Mouse (Mus musculus) cerebellum, postnatal 25 days (tissue): ENCODE measurements at regions not wholly inside any gene's neighbourhood (a gene's known extent, or its start where the extent isn't known, plus 50 kb on each side); places are given as distances from the start of the nearest gene placed in this dataset.

Experiments used
- DNase-seq, 2 experiments: peaks; one replicate each; pipeline ENCODE4 v3.0.0; 2021; ENCODE audit warnings: mixed read lengths in 2 of 2

DNA sequence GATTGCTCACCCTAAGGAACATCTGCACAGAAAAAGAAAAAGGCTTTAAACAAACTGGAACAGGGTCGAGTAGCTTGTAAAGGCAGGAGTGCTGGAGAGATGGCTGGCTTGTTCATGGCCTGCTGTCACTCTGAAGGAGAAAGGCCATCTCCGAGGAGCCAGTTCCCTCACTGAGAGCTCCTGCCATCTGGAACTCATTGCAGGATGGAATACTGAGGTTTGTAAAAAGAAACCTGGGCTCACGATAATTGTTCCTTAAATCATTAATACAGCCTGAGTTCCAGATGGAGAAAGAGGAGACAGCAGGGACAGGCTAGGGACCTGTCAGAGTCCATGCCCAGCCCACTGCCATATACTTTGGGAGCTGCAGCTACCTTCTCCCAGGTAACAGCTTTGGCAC is 100.8 kb upstream of the Gm12830 start:
- no peak for DNase-seq

DNA sequence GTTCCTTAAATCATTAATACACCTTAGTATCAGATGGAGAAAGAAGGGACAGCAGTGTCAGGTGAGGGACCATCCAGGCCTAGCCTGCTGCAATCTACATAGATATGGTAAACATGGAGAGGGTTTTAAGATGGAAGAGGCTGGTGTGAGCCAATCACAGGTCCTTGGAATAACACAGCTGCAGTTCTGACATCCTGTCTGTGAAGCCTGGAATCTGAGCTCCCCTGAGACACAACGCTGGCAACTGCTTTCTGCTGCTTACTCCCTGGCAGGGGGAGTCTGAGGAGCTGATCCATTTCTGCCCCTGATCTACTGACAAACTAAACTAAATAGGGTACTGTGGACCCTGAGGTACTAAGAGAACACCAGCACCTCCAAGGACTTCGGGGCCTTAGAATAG is 100.1 kb upstream of the Gm12830 start:
- DNase-seq, result no peak

DNA sequence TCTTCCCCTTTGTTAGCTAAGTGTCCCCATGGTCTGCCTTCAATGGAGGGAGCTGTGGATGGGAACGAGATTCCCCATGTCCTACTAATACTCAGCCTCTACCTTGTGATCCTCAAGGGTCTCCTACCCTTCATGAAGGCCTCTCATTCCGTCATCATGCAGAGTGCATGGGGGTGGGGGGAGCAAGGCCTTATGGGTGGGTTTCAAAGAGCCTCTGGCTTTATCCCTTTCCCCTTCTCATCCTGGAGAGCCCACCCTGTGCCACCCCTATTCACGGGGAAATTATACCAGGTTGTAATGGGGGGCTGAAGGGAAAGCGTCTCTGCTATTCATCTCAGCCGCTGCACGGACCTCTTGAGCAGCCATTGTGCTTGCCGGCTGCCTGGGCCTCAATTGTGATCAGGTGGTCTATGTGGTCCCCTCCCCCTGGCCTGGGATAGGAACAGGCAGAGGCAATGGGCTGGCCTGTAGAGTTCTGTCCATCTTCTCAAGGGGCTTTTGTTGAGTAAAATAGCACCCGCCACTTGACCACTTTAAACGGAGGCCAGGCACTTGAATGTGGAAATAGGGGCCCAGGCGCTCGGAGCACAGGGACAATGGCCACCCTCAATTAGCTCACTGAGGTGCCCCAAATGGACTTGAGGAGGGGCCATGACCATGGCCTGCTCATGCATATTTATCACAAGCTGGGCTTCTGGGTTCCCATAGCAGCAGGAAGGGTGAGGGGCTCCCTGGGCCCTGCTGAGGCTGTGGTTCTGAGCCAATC is 93.1 kb upstream of the Gm12830 start:
- DNase-seq, result no peak

DNA sequence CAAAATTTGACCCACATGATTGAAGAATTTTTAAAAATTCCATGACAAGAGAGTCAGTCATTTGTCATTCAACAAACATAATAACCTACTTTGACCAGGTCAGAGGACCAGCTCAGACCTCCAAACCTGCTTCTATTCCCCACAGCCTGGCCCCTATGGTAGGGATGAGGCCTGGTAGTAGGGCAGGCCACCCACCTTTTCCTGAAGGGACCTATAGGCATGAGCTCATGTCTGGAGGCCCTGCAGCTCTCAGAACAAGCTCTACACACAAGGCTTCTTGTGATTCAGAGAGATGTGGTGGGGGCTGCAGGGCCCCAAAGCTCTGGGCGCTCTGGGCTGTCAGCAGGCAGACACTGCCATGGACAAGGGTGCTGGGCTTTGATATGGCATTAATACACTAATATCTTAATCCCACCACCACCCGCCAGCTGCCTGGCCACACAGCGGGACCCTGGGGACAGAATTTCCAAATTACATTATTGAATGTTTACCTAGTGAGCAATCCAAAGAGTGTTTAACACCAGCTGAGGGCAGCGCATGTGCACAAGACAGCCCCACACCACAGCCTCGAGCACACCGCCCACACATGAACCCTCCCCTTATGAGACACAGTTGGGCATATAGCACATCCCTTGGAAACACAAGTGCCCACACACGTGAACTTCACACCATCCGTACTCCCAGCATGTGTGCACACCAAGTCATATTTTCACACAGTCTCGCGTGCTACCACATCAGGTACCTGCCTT is 88.1 kb upstream of the Gm12830 start:
- DNase-seq, result no peak

DNA sequence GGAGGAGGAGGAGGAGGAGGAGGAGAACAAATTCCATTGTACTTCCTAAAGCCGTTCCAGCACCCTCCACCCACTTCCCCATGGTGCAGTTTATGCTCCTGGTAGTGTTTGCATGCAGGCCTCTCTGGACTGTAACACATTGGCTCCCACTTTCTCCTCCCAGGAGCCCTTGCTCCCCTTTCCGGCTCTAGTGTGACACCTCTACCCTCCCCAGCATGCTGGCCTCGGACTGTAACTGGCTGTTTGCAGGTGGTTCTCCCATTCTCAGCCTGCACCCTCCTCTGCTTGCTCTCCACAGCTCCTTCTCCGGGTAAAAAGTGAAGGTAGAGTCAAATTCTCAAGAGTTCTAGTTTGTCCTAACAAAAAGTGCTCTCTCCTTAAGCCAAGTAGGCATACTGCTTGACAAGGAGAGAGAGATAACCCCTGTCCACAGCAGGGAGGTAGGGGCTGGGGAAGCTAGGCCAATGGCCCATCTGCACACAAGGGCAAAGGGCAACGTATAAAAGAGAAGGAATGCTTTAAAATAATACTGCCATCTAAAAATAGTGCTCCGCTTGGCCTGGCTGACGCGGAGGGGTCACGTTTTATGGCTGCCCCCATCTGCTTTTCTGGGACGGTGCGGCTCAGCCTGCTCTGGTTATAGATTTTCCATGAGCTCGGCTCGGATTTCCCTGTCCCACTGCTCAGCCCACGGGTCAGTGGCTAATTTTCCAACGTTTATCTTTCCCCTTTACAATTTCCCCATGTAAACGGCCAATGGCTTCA is 82.4 kb upstream of the Gm12830 start:
- no peak for DNase-seq

DNA sequence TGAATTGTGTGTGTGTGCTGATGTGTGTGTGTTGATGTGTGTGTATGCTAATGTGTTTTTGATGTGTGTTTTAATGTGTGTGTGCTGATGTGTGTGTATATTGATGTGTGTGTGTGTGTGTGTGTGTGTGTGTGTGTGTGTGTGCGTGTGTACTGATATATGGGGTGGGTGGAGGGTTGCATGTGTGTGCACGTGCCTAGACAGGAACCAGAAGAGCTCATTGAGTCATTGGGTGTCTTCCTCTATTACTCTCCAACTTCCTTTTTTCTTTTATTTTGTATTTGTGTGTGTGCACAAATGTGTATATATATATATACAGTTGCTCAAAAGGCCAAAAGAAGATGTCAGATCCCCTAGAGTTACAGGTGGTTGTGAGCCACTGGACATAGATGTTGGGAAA is 73.4 kb upstream of the Gm12830 start:
- no peak for DNase-seq

DNA sequence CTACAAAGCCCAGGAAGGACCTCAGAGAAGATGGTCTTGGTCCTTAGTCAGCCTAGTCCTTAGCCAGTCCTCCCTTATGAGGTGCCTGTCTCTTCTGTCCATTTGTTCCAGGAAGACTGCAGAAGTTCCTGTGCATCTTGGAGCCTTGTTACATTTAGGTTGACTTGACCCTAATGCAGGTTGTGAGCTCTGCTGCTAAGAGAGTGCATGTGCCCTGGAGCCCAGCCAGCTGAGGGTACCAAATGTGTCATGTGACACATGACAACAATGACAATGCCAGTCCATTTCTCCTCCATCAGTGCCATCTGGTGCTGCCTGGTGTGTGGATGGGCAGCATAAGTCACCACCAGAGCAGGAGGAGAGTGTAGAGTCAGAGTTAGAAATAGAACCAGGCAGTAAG is 61.7 kb upstream of the Gm12830 start:
- DNase-seq, result no peak

DNA sequence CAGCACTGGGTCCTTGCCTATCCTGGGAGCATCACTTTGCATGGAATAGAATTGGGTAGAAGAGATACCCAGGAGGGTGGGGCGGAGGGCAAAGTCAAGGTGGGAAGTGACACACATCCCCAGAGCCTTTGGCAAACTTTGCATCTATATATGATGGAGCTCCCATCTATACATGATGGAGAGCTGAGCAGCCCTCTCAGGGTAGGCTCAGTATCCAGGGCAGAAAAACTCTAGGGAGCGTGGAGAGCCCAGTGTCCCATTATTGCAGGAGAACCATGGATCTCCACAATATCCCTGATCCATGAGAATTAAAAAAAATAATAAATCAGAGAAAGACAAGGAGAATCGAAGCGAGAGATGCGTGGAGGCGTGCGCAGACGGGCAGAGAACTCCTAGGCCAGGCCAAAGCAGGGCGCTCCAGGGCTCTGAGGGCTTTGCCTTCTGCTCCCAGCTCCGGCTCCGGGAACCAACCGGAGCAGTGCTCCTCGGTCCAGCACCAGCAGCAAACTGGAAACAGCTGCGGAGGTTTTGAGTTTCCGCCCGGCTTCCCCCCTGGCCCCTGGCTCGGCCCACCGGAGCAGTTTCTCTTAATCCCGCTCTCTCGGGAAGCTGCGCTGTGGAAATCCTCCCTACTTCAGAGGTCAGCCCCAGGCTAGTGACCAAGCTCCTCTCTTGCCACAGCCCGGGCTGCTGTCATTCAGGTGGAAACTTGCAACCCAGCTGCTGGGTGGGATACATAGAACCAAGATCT is 54.7 kb upstream of the Gm12830 start:
- no peak for DNase-seq
